Mouse (Mus musculus): ENCODE results near the gene Gas6. TPM values are rescaled to one million over a fixed set of nuclear protein-coding genes. Genes with fewer than 3 reads are reported as not detected.

The Gas6 gene
- polyA plus RNA-seq, 1 experiment from 2014 or later: 12.5 TPM

DNA sequence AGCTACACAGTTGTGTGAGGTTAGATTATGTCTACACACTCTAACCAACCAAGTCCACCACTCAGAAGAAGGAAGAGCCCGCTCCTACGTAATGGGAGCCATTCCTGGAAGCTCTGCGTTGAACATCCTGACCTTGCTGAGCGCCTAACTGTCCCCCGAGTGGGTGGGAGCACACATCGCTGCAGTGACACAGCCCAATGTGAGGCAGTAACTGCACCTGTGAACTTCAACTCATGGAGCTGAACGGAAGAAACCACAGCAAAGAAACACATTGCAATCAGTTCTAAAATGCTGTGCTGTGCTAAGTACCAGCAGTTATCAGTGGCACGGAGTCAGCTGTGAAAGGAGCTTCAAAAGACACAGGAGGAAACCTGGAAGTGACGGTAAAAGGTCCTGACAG lies 66.1 kb downstream of the Gas6 start:
- no peak for ATAC-seq (ENCODE audit: insufficient number of reproducible peaks, insufficient read depth, low FRiP score, low TSS enrichment)

GRCm38 (mm10) chr8:13427351-13427750 lies 66.9 kb downstream of the Gas6 start:
- H3K4me1 ChIP-seq: no peaks in the 10 kb centered on the region
- no peaks in the 10 kb centered on the region for H3K36me3 ChIP-seq
- H3K27me3 ChIP-seq: no peaks in the 10 kb centered on the region
- no peak overlapping the region for H3K9ac ChIP-seq
- 60% methylated on average over 6 of the region's 6 CpGs for WGBS
- H3K4me2 ChIP-seq (replicated peaks): no peak overlapping the region
- no peak for ATAC-seq (ENCODE audit: insufficient number of reproducible peaks, insufficient read depth, low FRiP score, low TSS enrichment)
- no peak overlapping the region for H3K4me3 ChIP-seq
- H3K27ac ChIP-seq: no peak overlapping the region
- no peaks in the 10 kb centered on the region for H3K9me3 ChIP-seq

More for the DNA sequence above, 66.1 kb downstream of the Gas6 start:
- H3K9ac ChIP-seq: no peak overlapping the region
- H3K4me2 ChIP-seq (replicated peaks): no peak overlapping the region
- no peaks in the 10 kb centered on the region for H3K9me3 ChIP-seq
- no peaks in the 10 kb centered on the region for H3K27me3 ChIP-seq
- H3K27ac ChIP-seq: no peak overlapping the region
- no peaks in the 10 kb centered on the region for H3K4me1 ChIP-seq
- no peaks in the 10 kb centered on the region for H3K36me3 ChIP-seq
- H3K4me3 ChIP-seq: no peak overlapping the region
- 83% methylated on average over 9 of the region's 9 CpGs for WGBS

DNA sequence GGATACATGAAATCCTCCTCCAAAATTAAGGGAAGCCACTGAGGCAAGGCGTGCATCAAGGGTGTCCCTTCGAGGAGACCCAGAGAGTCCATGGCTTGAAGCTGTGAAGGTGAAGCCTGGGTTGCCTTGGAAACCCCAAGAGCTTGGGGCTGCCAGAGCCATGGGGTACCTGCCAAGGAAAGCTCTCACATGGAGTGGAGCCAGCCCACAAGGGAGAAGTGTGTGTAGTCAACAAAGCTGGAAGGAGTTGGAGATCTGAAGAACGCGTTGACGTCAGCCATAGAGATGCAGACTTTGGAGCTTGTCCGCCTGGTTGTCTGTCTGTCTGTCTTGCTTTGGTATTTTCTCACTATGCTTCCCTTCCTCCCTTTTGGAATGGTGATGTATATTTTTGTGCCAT lies 73.3 kb downstream of the Gas6 start:
- 92% methylated on average over 6 of the region's 6 CpGs for WGBS
- Histone ChIP-seq H3K9me3 (no peaks in the 10 kb centered on the region), H3K27ac (no peak overlapping the region), H3K4me3 (no peak overlapping the region), H3K9ac (no peak overlapping the region), H3K36me3 (no peaks in the 10 kb centered on the region), H3K4me1 (no peaks in the 10 kb centered on the region), H3K27me3 (no peaks in the 10 kb centered on the region), H3K4me2 (replicated peaks) (no peak overlapping the region)
- no peak for ATAC-seq (ENCODE audit: insufficient number of reproducible peaks, insufficient read depth, low FRiP score, low TSS enrichment)

- 74% methylated on average over 2 of the region's 2 CpGs for WGBS
- H3K9ac ChIP-seq: no peak overlapping the region
- no peak for ATAC-seq (ENCODE audit: insufficient number of reproducible peaks, insufficient read depth, low FRiP score, low TSS enrichment)
- no peaks in the 10 kb centered on the region for H3K9me3 ChIP-seq
- no peak overlapping the region for H3K4me3 ChIP-seq
- no peaks in the 10 kb centered on the region for H3K36me3 ChIP-seq
- no peak overlapping the region for H3K4me2 ChIP-seq (replicated peaks)
- no peaks in the 10 kb centered on the region for H3K27me3 ChIP-seq
- no peak overlapping the region for H3K27ac ChIP-seq
- no peaks in the 10 kb centered on the region for H3K4me1 ChIP-seq
Observed at GRCm38 (mm10) chr8:13419111-13419639, 75.1 kb downstream of the Gas6 start.

GRCm38 (mm10) chr8:13415879-13416278 lies 78.4 kb downstream of the Gas6 start:
- Histone ChIP-seq H3K4me2 (replicated peaks) (no peak overlapping the region), H3K27ac (no peak overlapping the region), H3K27me3 (no peaks in the 10 kb centered on the region), H3K9me3 (no peaks in the 10 kb centered on the region), H3K9ac (no peak overlapping the region), H3K4me1 (no peaks in the 10 kb centered on the region), H3K36me3 (no peaks in the 10 kb centered on the region), H3K4me3 (no peak overlapping the region)
- ATAC-seq (ENCODE audit: insufficient number of reproducible peaks, insufficient read depth, low FRiP score, low TSS enrichment): no peak
- WGBS: 77% methylated on average over 10 of the region's 10 CpGs

Other genes starting within 250 kb of the Gas6 start
- gene Adprhl1, start 240.3 kb downstream of the Gas6 start, polyA plus RNA-seq (2016; fragmentation: Nextera tagmentation; extraction: Ambion mirVana): 0.49 TPM in 1 of 2 replicates, not detected in the other
- gene Dcun1d2, start 206.4 kb downstream of the Gas6 start, polyA plus RNA-seq (2016; fragmentation: Nextera tagmentation; extraction: Ambion mirVana): 33.4 and 34.4 TPM in 2 replicates
- 54.2 TPM in 2 replicates for gene Tmco3, start 206.3 kb downstream of the Gas6 start, polyA plus RNA-seq (2016; fragmentation: Nextera tagmentation; extraction: Ambion mirVana)
- 174 and 176 TPM in 2 replicates for gene Tfdp1, start 155.7 kb downstream of the Gas6 start, polyA plus RNA-seq (2016; fragmentation: Nextera tagmentation; extraction: Ambion mirVana)
- not detected in 2 replicates for gene Atp4b, start 97.7 kb downstream of the Gas6 start, polyA plus RNA-seq (2016; fragmentation: Nextera tagmentation; extraction: Ambion mirVana)
- not detected in 2 replicates for gene Grk1, start 89.4 kb downstream of the Gas6 start, polyA plus RNA-seq (2016; fragmentation: Nextera tagmentation; extraction: Ambion mirVana)
- gene Tmem255b, start 59.3 kb downstream of the Gas6 start, polyA plus RNA-seq (2016; fragmentation: Nextera tagmentation; extraction: Ambion mirVana): 0.14 and 0.37 TPM in 2 replicates
- not detected in 2 replicates for gene 1700029H14Rik, start 68.0 kb upstream of the Gas6 start, polyA plus RNA-seq (2016; fragmentation: Nextera tagmentation; extraction: Ambion mirVana)
- 26.1 and 26.3 TPM in 2 replicates for gene Rasa3, start 183.1 kb upstream of the Gas6 start, polyA plus RNA-seq (2016; fragmentation: Nextera tagmentation; extraction: Ambion mirVana)
- 0.25 and 0.35 TPM in 2 replicates for gene Cfap97d2, start 211.4 kb upstream of the Gas6 start, polyA plus RNA-seq (2016; fragmentation: Nextera tagmentation; extraction: Ambion mirVana)